Mouse (Mus musculus) urinary bladder, postnatal 25 days (tissue): ENCODE measurements around the gene Plxna4.

Experiments used
- DNase-seq: peaks from one replicate; pipeline ENCODE4 v3.0.0; 2022; ENCODE audit warnings: low spot score

The Plxna4 gene

DNA sequence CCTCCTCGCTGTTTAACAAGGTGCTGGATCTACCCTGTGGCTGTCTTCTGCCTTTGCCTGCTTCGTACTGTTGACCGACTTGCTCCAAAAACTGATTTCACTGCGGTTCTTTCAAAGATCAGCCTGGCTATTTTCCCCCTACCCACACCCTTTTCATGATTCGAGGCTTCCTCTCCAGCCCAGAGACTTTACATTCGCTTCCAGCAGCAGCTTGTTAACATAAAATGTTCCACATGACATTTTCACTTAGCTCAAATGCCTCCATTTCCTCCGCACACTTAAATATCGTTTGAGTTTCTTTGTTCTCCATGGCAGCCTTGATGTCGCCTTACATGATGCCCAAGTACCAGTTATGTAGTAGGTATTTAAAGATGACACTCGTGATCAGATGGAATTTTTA lies 336.3 kb downstream of the Plxna4 start:
- no peak for DNase-seq

DNA sequence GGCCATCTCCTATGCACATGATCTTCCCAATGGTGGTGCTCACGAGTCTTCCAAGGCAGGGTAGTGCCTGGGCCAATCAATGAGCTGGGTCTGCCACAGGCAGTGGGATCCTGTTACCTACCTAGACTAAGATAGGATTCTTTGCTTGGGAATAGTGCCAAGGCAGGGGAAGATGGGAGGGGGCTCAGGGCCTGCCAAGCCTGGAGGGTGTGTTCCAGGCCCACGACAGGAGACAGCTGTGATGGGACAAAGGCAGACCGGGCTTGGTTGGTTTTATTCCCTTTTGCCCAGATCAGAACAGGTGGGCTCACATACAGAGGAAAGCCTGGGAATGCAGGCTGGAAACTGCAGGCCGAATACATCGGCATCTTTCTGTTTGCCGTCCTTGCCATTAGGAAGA lies 342.0 kb downstream of the Plxna4 start:
- no peak for DNase-seq

DNA sequence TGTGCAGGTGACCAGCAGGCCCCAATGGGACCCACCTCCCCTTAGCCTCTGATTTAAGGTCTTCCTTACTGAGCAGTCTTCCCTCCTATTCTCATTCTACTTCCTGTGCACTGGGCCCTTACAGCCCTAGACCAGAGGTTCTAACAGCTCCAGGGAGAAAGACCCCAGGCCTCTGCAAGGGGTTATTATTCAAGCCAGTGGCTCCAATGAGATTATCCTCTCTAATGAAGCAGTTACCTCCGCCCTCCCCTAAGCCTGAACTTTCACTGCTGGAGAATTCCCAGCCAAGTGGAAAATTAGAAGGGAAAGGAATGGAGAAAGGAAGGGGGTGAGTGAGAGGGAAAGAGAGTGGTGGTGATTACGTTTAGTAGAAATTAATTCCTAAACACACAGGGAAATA lies 345.0 kb downstream of the Plxna4 start:
- DNase-seq, result no peak

DNA sequence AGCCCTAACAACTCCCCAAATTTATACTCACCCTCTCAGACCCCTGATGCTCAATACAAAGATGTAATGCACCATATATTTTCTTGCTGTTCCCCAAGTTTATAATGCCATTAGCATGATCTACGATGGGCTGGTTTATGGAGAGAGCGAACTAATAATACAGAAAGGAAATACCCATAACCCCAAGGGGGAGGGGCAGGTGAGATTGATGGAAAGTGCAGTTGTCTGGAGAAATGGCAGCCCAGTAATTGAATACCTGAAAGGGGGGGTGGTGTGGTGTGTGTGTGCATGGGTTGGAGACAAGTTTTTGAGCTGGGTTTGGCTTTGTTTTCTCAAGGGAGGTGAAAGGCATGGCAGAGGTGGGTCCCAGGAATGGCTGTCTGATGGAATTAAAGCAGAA lies 356.6 kb downstream of the Plxna4 start:
- no peak for DNase-seq

DNA sequence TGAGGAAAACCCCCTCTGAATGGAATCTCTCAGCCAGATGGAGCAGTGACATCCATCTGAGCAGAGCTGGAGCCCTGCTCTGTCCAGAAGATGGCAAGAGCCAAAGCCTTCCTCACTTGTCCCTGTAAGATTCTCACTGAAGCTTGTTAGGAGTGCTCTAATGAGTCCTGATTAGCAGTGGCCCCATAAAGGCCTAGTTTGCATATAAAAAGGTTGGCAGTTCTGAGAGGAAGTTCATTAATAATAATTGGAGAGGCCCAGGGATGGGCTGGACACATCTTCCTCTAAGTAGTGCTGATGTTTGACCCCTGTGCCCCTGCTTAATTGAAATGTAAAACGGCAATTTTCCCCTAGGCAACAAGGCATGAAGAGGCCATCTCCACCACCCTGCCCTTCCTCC lies 361.4 kb downstream of the Plxna4 start:
- DNase-seq, result no peak

DNA sequence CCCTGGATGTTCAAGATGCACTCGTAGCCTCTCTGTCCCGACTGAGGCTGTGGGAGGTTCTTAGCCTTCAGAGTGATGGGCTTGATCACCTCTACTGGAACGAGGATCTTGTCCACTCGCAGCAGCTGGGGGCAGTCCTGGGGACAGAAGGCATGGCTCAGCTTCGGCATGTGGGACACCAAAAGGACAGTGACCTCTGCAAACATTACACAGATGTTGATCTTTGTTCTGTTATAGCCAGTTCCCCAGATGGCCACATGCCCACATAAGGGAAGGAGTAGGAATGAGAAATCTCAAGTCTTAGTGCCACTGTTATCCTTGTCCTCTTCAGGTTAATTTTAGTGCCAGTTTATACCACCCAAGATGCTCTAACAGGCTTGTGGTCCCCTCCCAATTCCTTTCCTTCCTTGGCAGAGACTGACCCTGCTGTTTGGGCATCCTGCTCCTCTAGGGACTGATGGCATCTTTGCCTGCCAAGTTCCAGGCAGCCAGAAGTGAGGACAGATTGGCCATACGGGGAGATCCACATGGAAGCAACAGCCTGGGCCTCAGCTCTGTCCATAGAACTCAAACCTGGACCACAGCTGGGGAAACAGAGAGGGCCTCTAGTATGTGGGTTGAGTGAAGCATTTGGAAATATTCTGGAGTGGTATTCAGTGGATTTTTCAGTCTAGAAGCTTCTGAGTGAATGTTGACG lies 363.8 kb downstream of the Plxna4 start:
- no peak for DNase-seq

DNA sequence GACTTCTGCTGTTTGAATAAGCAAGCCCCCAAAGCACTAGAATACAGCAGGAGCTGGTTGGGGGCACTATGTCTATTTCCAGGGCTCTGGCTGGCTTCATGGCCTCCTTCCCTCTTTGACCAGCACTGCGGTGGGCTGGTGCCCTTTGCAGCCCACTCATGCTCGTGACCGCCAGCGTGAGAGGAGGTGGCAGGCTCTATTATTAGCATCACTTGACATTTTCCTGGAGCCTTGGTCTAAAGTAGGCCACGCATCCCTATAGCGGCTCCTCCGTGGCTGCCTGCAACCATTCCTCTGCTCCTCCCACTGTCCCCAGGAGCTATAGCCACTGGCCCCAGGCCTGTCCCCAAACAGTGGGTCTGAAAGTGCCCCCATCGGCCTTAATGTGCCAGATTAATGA lies 367.2 kb downstream of the Plxna4 start:
- no peak for DNase-seq

DNA sequence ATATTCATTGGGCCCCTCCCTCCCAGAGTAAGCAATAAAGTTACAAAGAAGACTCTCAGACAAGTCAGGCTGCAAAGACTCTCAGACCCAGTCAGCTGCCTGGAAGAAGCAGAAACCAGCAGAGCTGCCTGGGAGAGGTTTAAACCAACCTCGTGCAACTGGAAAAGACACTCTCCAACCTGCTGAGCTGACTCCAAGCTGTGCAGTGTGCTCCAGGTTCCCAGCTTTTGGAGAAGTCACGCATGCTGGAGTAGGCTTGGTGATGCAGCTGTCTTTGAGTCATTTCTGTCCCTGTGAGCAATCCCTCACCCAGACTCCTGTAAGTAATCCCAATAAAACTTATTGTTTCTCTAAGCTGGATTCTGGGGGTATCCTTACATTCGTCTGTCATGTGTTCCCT lies 369.4 kb downstream of the Plxna4 start:
- no peak for DNase-seq

DNA sequence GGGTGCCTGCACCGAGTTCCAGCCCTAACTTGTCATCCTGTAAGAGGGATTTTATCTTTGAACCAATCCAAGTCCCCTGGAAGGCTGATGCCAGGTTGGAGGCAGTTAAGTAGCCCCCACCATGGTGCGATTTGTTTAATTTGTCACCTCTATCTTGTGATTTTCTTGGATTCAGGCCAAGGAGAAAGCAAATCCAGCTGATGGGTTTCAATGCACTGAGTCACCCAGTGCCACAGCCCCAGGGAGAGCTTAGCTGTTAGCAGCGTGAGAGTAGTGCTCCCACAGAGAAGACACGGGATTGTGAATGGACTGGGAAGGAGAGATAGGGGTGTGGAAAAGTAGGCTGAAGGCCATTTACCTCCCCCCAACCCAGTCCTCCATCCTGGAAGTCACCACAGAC lies 375.6 kb downstream of the Plxna4 start:
- no peak for DNase-seq

DNA sequence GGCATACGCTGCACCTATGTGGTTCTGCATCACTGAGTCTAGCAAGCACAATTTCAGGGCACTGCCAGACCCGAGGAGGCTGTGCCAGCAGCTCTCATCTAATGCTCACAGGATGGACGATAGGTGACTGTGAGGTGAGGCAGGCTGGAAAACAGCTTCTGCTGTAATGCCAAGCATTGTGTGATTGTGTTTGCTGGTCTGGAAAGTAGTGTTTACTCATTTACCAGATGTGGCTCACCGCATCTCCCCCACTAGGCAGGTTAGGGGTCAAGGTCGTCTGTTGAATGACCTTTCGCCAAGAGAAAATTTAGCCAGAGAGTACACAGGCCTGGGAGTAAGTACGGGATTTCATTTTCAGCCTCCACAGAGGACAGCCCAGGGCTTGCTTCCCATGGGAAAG lies 377.9 kb downstream of the Plxna4 start:
- DNase-seq, result no peak

DNA sequence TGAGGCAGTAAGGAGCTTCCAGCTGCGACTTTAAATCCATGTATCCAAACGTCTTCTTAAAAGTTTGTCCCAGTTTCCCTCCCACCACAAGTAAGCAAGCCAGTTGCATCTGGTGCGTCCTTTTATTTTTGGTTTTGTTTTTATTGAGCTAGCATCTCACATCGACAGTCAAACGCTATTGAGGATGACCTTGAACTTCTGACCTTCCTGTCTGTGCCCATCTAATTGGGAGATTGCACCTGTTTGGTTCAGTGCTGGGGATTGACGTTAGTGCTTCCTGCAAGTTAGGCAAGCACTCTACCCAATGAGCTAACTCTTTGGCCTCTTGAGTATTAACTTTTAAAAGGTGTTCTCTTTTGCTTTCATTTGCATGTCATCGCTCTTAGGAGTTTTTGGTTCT lies 379.0 kb downstream of the Plxna4 start:
- DNase-seq, result no peak

DNA sequence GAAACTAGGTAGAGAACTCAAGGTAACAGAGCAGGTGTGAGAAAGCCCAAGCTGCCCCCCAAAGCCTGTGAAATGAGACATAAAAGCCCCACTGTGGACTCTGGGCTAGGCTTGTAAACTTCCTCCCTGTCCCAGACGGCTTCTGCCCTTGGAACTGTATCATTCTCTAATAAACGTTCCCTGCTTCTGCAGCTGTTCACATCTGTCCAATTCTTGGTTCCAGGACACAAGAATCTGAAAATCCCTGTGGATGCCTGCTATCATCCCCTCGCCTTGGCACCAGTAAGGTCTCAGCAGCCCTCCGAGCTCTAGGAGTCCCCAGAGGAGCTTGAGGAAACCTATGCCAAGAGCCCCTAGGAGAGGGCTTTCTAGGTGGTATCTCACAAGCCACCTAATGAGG lies 383.7 kb downstream of the Plxna4 start:
- DNase-seq, result no peak

DNA sequence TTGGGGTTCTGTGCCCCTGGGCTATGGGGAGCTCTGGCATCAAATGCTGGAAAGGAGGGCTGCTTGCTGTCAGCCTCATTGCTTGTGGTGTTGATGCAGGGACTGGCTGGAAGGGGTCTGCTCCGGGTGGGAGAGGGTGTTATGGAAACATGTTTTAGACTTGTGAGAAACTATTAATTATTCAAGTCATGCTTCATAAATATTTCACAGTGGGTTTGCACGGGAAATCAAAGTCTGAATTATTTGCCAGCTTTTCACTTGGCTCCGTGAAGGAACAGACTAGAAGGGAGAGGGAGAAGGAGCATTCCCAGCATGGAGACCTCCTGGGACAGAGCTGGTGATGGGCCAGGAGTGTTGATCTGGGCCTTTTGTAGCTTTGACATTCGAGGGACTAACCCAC lies 384.6 kb downstream of the Plxna4 start:
- no peak for DNase-seq

DNA sequence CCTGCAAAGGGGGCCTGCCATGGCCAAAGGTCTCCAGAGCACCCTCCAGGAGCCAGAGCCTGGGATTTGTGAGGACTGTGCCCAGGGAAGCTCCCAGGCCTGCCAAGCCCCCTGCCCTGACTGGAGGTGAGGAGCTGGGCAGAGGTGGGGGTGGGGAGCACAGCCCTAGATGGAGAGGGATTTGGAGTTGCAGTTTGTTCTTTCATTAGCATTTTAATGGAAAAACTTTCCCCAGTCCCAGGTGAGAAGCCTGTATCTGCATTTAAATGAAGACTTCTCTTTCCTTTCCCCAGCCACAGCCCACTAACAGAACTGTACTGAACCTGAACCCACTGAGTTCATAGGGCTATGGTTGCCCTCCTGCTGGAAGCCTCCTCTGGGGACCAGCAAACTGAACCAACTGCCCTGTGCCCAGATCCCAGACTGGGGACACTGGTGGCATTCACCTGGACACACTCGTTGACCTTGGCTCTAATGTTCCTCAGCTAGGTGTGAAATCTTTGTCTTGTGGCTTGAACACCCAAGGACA lies 385.3 kb downstream of the Plxna4 start:
- DNase-seq, result no peak

DNA sequence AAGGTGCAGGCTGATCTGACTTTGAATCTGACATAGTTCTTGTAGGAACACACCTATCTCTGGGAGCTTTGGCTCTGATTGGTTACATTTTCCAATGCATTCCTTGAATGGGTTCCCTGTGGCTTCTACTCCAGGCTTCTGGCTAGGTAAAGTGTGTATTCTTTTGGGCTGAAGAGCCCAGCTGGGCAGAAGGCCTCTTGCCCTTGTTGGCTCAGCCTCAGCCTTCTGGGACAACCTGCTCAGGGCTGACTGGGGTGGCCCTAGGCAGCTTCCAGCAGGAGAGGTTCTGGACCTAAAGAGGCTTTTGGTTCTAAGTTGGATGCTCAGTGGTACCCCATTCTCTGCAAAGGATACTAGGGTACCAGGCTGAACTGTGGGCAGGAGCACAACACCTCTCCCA lies 386.5 kb downstream of the Plxna4 start:
- no peak for DNase-seq

DNA sequence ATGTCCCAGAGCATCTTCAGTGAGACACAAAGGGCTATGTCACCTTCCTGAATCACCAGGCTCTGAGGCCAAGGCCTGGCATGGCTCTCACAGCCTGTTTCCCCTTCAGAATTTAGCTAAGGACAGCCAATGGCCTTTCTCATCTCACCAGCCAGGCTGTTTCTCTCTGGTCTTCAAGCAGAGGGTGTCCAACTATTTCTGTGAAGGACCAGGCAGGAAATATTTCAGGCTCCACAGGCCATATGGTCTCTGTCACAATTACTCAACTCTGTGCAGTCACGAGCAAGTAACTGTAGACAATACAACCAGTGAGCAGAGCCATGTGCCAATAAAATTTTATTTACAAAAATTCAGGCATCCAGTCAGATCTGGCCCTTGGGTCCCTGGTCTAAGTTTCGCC lies 388.4 kb downstream of the Plxna4 start:
- DNase-seq, result no peak

DNA sequence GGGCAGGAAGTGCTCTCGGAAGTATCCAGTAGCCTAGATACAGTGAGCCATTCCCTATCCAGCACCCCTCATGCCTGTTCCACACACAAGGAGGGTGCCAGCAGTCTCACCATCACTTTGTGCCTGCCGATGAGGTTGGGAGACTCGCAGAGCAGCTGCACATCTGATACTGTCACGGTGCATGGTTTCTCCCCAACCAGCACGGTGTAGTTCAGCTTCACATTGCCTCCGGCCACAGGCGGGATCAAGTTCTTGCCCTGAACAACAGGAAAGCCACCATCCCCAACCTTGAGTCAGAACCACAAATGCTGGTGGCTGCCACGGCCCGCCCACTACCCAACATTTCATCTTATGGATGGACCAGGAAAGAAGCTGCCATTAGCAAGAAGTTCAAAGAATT lies 391.1 kb downstream of the Plxna4 start:
- no peak for DNase-seq

DNA sequence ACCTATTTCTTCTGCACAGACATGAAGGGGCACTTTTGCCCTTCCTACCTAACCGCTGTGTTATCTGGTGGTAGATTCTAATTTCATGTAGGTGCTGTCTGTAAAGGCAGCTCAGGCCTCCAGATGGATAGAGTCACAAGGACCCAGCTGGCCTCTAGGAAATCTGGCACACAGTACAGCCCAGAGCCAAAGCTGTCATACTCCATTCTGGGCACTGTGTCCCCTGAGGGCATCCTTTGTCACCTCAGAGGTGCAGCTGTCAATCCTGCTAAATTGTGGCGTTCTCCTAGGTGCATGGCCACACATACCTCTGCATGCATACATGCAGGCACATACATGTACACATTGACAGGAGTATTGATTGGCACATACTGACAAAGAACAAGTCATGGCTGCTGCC lies 394.9 kb downstream of the Plxna4 start:
- no peak for DNase-seq

DNA sequence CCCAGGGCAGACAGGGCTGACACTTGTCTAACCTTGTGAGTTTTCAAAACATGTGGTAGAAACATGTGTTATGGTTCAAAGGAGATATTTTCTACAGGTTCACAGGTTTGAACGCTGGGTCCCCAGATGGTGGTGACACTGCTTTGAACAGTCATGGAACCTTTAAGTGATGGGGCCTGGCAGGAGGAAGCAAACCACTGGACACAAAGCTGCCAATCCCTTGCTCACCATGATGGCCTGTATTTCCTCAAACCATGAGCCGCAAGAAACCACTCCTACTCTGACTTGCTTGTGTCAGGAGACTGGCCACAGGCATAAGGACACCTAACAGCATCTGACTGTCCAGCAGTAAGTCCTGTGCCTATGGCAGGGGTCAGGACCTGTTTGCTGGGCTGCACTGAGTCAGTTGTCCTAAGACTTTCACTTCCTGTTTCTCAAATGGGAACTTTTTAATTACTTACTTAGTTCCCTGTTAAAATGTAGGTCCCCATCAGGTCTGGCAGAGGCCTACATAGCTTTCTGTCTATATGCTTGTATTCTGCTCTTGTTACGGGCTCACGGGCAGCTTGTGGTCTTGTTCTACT lies 403.5 kb downstream of the Plxna4 start:
- DNase-seq, result no peak

DNA sequence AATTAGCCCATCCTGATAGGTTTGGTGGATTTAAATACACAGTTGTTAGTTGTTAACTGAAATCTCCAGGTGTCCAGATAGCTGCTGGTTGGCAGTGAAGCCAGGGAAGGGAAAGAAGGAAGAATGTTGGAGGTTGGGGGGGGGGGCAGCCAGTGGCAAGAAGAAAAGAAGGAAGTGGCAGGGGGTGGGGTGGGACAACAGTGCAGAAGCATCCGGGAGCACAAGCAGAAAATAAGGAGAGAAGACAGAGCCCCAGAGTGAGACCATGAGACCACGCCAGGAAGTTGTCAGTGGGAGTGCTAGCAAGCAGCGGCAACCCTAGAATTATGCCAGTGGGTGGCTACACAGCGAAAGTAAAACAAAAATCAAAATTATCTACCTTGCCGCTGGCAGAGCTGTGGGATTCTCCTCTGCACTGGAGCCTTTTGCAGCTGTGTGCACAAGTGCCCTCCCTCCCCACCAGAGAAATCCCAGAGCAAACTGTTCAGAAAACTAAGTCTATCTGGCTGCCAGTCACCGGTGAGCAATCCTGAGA lies 404.3 kb downstream of the Plxna4 start:
- no peak for DNase-seq

DNA sequence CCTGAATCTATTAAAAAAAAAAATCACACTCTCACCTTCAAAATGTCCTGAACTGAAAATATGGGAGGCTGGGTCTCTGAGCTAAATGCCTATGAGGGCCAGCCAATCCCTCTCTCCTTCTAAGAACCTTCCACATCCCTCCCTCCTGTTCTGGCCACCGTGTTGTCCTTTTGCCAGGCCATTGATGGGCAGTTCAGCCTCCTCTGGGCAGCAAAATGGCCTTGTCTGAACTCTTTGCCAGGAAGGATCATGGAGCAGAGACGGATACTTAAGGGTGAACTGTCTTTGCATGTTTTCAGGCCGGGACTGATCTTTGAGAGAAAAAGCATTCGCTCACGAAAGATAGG lies 408.0 kb downstream of the Plxna4 start:
- no peak for DNase-seq

DNA sequence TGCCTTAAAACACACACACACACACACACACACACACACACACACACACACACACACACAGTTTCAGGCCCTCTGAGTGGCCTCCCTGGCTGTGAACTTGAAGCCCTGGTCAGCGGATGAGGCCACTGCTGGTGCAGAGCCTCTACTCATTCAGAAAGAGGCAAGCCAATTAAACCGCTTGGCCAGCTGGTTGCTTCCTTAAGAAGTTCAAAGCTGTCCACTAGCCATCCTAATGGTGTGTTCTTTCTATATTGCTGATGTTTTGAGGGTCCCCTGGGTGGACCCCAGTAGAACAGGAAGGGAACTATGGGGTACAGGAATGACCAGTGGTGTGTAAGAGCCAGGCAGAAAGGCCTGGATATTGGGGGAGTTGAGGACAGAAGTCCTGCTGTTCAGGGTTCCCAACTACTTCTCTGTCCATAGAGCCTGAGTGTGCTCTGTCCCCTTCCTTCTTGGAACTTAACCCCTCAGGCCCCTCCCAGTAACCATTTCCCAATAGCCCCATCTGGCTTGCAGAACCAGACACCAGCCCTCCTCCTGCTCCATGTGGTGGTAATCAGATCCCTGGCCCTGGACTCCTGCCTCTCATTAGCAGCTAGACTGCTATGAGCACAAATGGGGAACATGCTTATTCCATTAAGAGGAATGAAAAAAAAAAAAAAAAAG lies 408.5 kb downstream of the Plxna4 start:
- no peak for DNase-seq

DNA sequence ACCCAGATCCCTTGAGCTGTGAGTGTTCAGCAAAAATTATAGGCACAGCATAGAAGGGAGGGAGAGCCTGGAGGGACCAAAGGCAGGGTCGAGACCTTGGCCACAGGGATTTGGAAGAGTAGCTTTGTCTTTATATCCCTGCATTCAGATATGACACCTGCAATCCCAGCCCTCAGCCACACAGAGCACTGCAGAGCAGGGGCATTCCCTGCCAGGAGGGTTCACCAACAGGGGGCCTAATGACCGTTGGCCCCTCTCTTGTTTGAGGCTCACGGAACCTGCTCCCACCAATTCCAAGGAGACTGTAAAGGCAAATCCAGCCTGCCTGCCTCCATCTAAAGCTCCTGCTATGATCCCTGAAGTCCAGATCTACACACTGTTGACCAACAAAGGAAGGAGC lies 410.1 kb downstream of the Plxna4 start:
- DNase-seq, result no peak
